Mouse (Mus musculus) liver, postnatal 0 days (tissue): Measurements from ENCODE around the gene Mettl23. TPM values are rescaled to one million over a fixed set of nuclear protein-coding genes. Genes with fewer than 3 reads are reported as not detected.

ENCODE experiments used
- ATAC-seq: fragments of 200-750 bp; cut with Nextera tagmentation; 2 replicates; pipeline ENCODE4 v1.8.0; 2017; ENCODE audit warnings: mild to moderate bottlenecking, moderate library complexity
- DNase-seq: peaks from one replicate; pipeline ENCODE4 v3.0.0-alpha.2; 2016
- H3K27ac ChIP-seq: fragments of 300-500 bp; sonication (generic); 2 replicates; pipeline ENCODE4 v1.5.1; 2014; ENCODE audit warnings: antibody characterized with exemption, moderate library complexity, mild to moderate bottlenecking, low read depth
- H3K27me3 ChIP-seq: fragments of 300-500 bp; sonication (generic); 2 replicates; pipeline ENCODE4 v1.6.1; 2014; ENCODE audit warnings: low read length, control low read depth, mixed read lengths; ENCODE audit not compliant: insufficient read depth
- H3K36me3 ChIP-seq: fragments of 300-500 bp; sonication (generic); replicated peaks from 2 replicates; pipeline ENCODE4 v1.6.1; 2014; ENCODE audit warnings: mild to moderate bottlenecking, control low read depth, low read length, moderate library complexity, mixed read lengths; ENCODE audit not compliant: insufficient read depth
- H3K4me1 ChIP-seq: fragments of 300-500 bp; sonication (generic); 2 replicates; pipeline ENCODE4 v1.6.1; 2014; ENCODE audit warnings: antibody characterized with exemption, mild to moderate bottlenecking, control low read depth; ENCODE audit not compliant: insufficient read depth
- H3K4me2 ChIP-seq: fragments of 300-500 bp; sonication (generic); 2 replicates; pipeline ENCODE4 v1.6.1; 2014; ENCODE audit warnings: low read depth, mild to moderate bottlenecking, low read length, moderate library complexity, mixed read lengths
- H3K4me3 ChIP-seq: fragments of 300-500 bp; sonication (generic); 2 replicates; pipeline ENCODE4 v1.5.1; 2014; ENCODE audit warnings: low read depth, low read length
- H3K9ac ChIP-seq: fragments of 300-500 bp; sonication (generic); replicated peaks from 2 replicates; pipeline ENCODE4 v1.6.1; 2014; ENCODE audit warnings: mild to moderate bottlenecking, moderate library complexity
- H3K9me3 ChIP-seq: fragments of 300-500 bp; sonication (generic); 2 replicates; pipeline ENCODE4 v1.6.1; 2016; ENCODE audit warnings: mild to moderate bottlenecking, control low read depth, low read length, mixed read lengths
- CTCF ChIP-seq: sonication (generic); IDR thresholded peaks from 2 replicates; pipeline ENCODE4 v1.5.1; 2016; ENCODE audit warnings: antibody characterized with exemption, low read depth
- EP300 ChIP-seq: IDR thresholded peaks from 2 replicates; pipeline ENCODE4 v1.6.1; 2016; ENCODE audit warnings: antibody characterized with exemption, low read depth, mild to moderate bottlenecking
- WGBS: fragments of 180-500 bp; shearing (Covaris S2); extraction: QIAGEN DNeasy Blood & Tissue Kit; methylation state at CpG from one replicate; pipeline ENCODE4 v1.1.7; 2014; ENCODE audit not compliant: insufficient replicate concordance; 5-methylcytosine and 5-hydroxymethylcytosine counted together
- polyA plus RNA-seq: library from polyadenylated mRNA; unstranded; fragments of >200 nt; fragmentation: Nextera tagmentation; extraction: Ambion mirVana; gene quantifications from 2 replicates; pipeline ENCODE4 v1.2.1, GENCODE M21; 2015

The Mettl23 gene
- polyA plus RNA-seq, 1 experiment from 2014 or later: 33.0 TPM

DNA sequence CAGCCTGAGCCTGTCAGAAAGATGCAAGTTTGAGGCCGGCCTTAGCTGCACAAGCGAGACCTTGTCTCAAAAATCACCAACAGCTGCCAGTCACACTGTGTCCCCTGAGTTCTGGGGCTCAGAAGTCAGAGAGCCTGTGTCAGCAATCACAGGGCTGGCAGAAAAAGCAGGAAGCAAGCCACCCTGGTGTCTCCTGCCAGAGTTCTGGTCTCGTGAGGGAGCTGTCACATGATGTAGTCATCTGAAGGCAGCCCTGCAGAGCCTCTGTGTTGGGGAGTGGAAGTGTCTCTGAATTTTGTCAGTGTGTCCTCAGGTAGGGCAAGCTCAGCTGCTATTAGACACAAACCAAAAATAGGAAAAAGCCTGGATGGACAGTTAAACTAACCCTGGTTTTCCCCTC lies 25.1 kb downstream of the Mettl23 start:
- Histone ChIP-seq H3K27me3 (no peaks in the 10 kb centered on the region), H3K9ac (no peak overlapping the region), H3K9me3 (no peaks in the 10 kb centered on the region), H3K27ac (no peak overlapping the region), H3K4me1 (no peaks in the 10 kb centered on the region), H3K4me2 (no peak overlapping the region), H3K36me3 (peaks cover 45% of the 10 kb centered on the region), H3K4me3 (no peak overlapping the region)
- DNase-seq: no peak
- no peak for ATAC-seq
- no peak for TF ChIP-seq EP300
- no peak for TF ChIP-seq CTCF
- WGBS: 62% methylated on average over 3 of the region's 3 CpGs

DNA sequence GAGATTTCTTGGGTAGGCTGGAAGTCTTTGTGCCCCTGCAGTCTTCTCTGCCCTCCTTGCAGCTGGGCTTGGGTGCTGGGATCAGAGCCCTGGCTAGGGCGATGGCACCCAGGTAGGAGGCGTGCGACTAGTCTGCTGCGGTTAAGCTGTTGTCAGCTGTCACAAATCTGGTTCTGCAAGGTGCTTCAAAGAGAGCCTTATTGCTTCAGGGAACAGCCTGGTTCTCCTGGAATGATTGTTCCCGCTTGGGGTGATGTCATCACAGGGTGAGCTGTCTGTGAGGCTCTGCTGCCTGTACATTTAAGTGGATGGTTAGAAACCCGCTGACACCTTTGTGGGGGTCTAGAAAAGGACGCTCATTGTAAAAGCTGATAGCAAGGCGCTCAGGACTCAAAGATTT lies 26.1 kb downstream of the Mettl23 start:
- H3K27ac ChIP-seq: no peak overlapping the region
- no peak for TF ChIP-seq EP300
- no peak for TF ChIP-seq CTCF
- no peak overlapping the region for H3K9ac ChIP-seq
- H3K9me3 ChIP-seq: no peaks in the 10 kb centered on the region
- ATAC-seq: no peak
- DNase-seq: no peak
- WGBS: 90% methylated on average over 8 of the region's 8 CpGs
- peaks cover 46% of the 10 kb centered on the region for H3K36me3 ChIP-seq
- H3K27me3 ChIP-seq: no peaks in the 10 kb centered on the region
- no peaks in the 10 kb centered on the region for H3K4me1 ChIP-seq
- no peak overlapping the region for H3K4me2 ChIP-seq
- no peak overlapping the region for H3K4me3 ChIP-seq

DNA sequence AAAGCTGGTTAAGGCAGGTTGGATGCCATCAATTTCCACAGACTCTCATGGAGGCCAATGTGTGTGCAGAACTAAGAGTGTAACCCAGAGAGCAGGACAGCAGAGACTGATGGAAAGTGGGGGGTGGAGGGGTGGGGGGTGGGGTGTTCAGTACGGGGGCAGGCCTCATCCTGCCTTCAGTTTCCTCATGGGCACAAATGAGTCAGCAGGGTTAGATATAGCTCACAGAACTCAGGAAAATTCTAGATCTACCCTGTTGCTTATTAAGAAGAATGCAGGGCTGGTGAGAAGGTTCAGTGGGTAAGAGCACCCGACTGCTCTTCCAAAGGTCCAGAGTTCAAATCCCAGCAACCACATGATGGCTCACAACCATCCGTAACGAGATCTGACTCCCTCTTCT lies 26.6 kb downstream of the Mettl23 start:
- Histone ChIP-seq H3K36me3 (peaks cover 46% of the 10 kb centered on the region), H3K27ac (no peak overlapping the region), H3K9ac (no peak overlapping the region), H3K27me3 (no peaks in the 10 kb centered on the region), H3K4me3 (no peak overlapping the region), H3K4me2 (no peak overlapping the region), H3K9me3 (no peaks in the 10 kb centered on the region), H3K4me1 (no peaks in the 10 kb centered on the region)
- no peak for TF ChIP-seq EP300
- TF ChIP-seq CTCF: no peak
- 66% methylated on average over 4 of the region's 4 CpGs for WGBS
- DNase-seq (no peak), ATAC-seq (no peak)

DNA sequence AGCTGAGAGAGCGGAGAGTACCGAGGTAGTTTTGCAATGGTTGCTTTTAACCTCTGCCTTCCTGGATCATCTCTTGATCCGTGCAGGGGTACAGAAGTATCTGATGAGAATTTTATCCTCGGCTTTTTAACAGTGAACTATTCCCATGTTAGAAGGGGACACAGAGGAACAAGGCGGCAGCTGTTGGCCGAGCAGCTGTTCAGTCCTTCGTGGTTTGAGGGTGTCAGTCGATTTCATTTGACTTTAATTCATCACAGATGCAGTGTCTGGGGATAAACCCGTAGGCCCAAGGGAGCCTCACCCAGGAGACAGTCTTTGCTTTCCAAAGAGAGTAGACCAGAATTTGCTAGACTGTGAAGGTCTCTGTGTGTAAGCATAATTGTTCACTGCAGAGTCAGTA lies 28.5 kb downstream of the Mettl23 start:
- TF ChIP-seq CTCF: no peak
- no peak for TF ChIP-seq EP300
- no peak overlapping the region for H3K4me2 ChIP-seq
- H3K27ac ChIP-seq: no peak overlapping the region
- no peaks in the 10 kb centered on the region for H3K9me3 ChIP-seq
- H3K36me3 ChIP-seq: peaks cover 38% of the 10 kb centered on the region
- 86% methylated on average over 9 of the region's 9 CpGs for WGBS
- no peak overlapping the region for H3K4me3 ChIP-seq
- ATAC-seq (no peak), DNase-seq (no peak)
- no peaks in the 10 kb centered on the region for H3K4me1 ChIP-seq
- H3K27me3 ChIP-seq: no peaks in the 10 kb centered on the region
- no peak overlapping the region for H3K9ac ChIP-seq

DNA sequence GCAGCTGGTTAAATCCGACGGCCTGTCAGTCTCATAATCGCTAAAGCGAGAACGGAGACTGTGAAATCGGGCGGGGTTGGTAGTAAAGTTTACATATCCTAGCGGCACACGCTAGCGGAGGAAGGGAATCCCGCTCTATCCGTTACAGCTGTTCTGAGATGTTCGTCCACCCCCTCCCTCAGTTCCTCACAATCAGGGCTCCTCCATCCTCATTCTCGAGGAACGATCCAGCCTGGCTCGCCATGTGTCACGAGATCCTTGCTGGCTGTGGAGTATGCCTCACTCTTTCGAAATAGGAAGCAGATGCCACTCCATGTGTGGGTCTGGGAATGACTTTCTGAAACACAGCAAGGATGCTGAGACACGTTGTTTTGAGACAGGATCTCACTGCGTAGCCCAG lies 30.9 kb downstream of the Mettl23 start:
- no peak for TF ChIP-seq CTCF
- TF ChIP-seq EP300: no peak
- no peak for ATAC-seq
- Histone ChIP-seq H3K4me1 (no peaks in the 10 kb centered on the region), H3K9me3 (no peaks in the 10 kb centered on the region), H3K4me3 (no peak overlapping the region), H3K9ac (no peak overlapping the region), H3K4me2 (no peak overlapping the region), H3K27me3 (no peaks in the 10 kb centered on the region), H3K27ac (no peak overlapping the region), H3K36me3 (peaks cover 35% of the 10 kb centered on the region)
- WGBS: 89% methylated on average over 20 of the region's 20 CpGs
- no peak for DNase-seq

DNA sequence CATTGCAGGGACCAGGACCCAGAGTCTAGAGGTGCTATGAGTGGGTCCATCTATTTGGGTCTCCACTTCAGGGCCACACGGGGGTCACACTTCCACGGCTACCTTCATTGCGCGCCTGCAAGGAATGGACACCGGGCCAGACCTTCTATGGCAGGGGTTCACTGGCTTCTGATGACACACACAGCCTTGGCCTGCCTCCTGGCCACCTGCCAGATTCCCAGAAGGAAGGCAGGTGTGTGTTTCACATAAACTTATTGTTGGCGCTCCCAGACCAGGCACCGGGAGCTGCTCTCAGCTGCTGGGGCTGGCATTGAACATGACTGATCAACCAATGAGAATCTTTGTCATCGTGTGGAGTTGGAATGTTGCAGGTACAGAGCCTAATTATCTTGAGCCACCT lies 35.4 kb downstream of the Mettl23 start:
- Histone ChIP-seq H3K4me1 (no peaks in the 10 kb centered on the region), H3K4me2 (no peak overlapping the region), H3K36me3 (peaks cover 13% of the 10 kb centered on the region), H3K4me3 (no peak overlapping the region), H3K9ac (no peak overlapping the region), H3K9me3 (no peaks in the 10 kb centered on the region), H3K27ac (no peak overlapping the region), H3K27me3 (no peaks in the 10 kb centered on the region)
- WGBS: 84% methylated on average over 8 of the region's 8 CpGs
- TF ChIP-seq CTCF: no peak
- TF ChIP-seq EP300: no peak
- DNase-seq (no peak), ATAC-seq (no peak)

DNA sequence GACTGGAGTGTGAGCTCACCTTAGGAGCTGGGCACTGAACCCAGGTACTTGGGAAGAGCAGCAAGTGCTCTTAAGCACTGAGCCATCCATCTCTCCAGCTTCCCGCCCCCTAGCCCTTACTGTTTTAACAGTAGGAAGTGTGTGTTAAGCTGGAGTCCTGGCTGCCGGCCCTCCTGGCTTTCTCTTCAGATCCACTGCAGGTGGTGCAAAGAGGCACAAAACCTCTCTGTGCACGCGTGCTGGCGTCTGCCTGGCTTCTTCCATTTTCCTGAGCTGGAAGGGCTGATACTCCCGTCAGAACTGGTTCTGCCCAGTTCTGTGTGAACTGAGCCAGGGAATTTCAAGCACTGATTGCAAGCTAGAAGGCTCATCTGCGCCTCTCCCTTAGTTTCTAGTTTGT lies 37.8 kb downstream of the Mettl23 start:
- 74% methylated on average over 7 of the region's 7 CpGs for WGBS
- DNase-seq: no peak

More for the DNA sequence above, 37.8 kb downstream of the Mettl23 start:
- H3K4me3 ChIP-seq: no peak overlapping the region
- no peaks in the 10 kb centered on the region for H3K9me3 ChIP-seq
- H3K27ac ChIP-seq: no peak overlapping the region
- H3K27me3 ChIP-seq: peaks cover under 1% of the 10 kb centered on the region; the same call in 1 of the 2 replicates
- H3K9ac ChIP-seq: no peak overlapping the region
- TF ChIP-seq CTCF: no peak
- TF ChIP-seq EP300: no peak
- H3K4me2 ChIP-seq: no peak overlapping the region
- 0 out of 2 replicates have a peak, but pooled peaks cover 3% of the 10 kb centered on the region for H3K4me1 ChIP-seq
- no peak for ATAC-seq
- H3K36me3 ChIP-seq: no peaks in the 10 kb centered on the region
